Mouse (Mus musculus) liver, adult 2 months (tissue): ENCODE results near the gene Zswim2. TPM values are rescaled to one million over a fixed set of nuclear protein-coding genes. Genes with fewer than 3 reads are reported as not detected.
"Not testable (repeated sequence)": the region's sequence is repeated elsewhere in the genome, so short reads cannot be mapped to it uniquely, and the experiment has no call there.

Experiments used
- DNase-seq: peaks from one replicate; pipeline ENCODE4 v3.0.0-alpha.2; 2011; ENCODE audit warnings: low read depth, low spot score; ENCODE audit errors: extremely low read depth
- H3K27ac ChIP-seq: fragments of 200-500 bp; replicated peaks from 2 replicates; pipeline ENCODE4 v1.5.1; 2012; ENCODE audit warnings: low read depth, mild to moderate bottlenecking, control low read depth, inconsistent platforms, low read length; ENCODE audit not compliant: insufficient read depth
- H3K27me3 ChIP-seq: fragments of 200-500 bp; 2 replicates; pipeline ENCODE4 v1.6.1; 2012; ENCODE audit warnings: mild to moderate bottlenecking, moderate library complexity, low read length, inconsistent platforms; ENCODE audit not compliant: control insufficient read depth, insufficient read depth
- H3K36me3 ChIP-seq: fragments of 200-500 bp; 2 replicates; pipeline ENCODE4 v1.6.1; 2012; ENCODE audit warnings: low read length, inconsistent platforms; ENCODE audit not compliant: control insufficient read depth, insufficient read depth
- H3K4me1 ChIP-seq: fragments of 200-500 bp; 2 replicates; pipeline ENCODE4 v1.6.1; 2011; ENCODE audit warnings: low read length; ENCODE audit not compliant: control insufficient read depth, insufficient read depth
- H3K4me3 ChIP-seq: fragments of 200-500 bp; 2 replicates; pipeline ENCODE4 v1.5.1; 2011; ENCODE audit warnings: low read depth, mild to moderate bottlenecking, control low read depth, low read length, moderate library complexity; ENCODE audit not compliant: insufficient read depth
- H3K79me2 ChIP-seq: fragments of 200-500 bp; 2 replicates; pipeline ENCODE4 v1.6.1; 2012; ENCODE audit warnings: inconsistent platforms, mild to moderate bottlenecking, low read length, moderate library complexity; ENCODE audit not compliant: control insufficient read depth, insufficient read depth
- H3K9ac ChIP-seq: fragments of 200-500 bp; 2 replicates; pipeline ENCODE4 v1.6.1; 2012; ENCODE audit warnings: low read depth, mild to moderate bottlenecking, control low read depth, inconsistent platforms, low read length
- CTCF ChIP-seq: fragments of 200-500 bp; IDR thresholded peaks from 2 replicates; pipeline ENCODE4 v1.5.1; 2011; ENCODE audit warnings: low read depth, low read length, control low read depth
- POLR2A ChIP-seq: fragments of 200-500 bp; IDR thresholded peaks from 2 replicates; pipeline ENCODE4 v1.6.1; 2011; ENCODE audit warnings: low read length, control low read depth; ENCODE audit not compliant: insufficient read depth; ENCODE audit errors: extremely low read depth
- WGBS: fragments of 180-500 bp; shearing (Covaris S2); methylation state at CpG from one replicate; pipeline ENCODE4 v1.1.7; 2018; 5-methylcytosine and 5-hydroxymethylcytosine counted together
- polyA plus RNA-seq: library from polyadenylated mRNA; depleted of rRNA; stranded (reverse); fragments of >200 nt; gene quantifications from 2 replicates; pipeline ENCODE4 v1.2.3, GENCODE M21; 2012; rRNA removed
- total RNA-seq: library from RNA; depleted of rRNA; stranded (reverse); fragments of >200 nt; gene quantifications from 2 replicates; pipeline ENCODE4 v1.2.3, GENCODE M21; 2014; rRNA removed

The Zswim2 gene
- total RNA-seq (not detected in 2 replicates), polyA plus RNA-seq (not detected in 2 replicates)

GRCm38 (mm10) chr2:83940931-83941361 is at the start of gene Zswim2:
Zswim2 (minus strand) TSS chr2:83941228.
- Histone ChIP-seq H3K9ac (no peak within 1 kb of the TSS), H3K27me3 (no peaks in the 10 kb centered on the region), H3K36me3 (no peaks in the 10 kb centered on the region), H3K4me3 (no peak within 1 kb of the TSS), H3K79me2 (no peaks in the 10 kb centered on the region), H3K27ac (no peak within 1 kb of the TSS), H3K4me1 (no peaks in the 10 kb centered on the region)
- 4% methylated on average over 20 of the region's 20 CpGs for WGBS
- TF ChIP-seq CTCF = no peak
- TF ChIP-seq POLR2A = no peak
- DNase-seq = peak; percentile 52

- WGBS = no CpG with 5 or more reads among the region's 6 CpGs
- not testable (repeated sequence) for H3K9ac ChIP-seq, H3K27ac ChIP-seq, DNase-seq, H3K4me1 ChIP-seq, H3K36me3 ChIP-seq, H3K79me2 ChIP-seq, H3K27me3 ChIP-seq, H3K4me3 ChIP-seq
Measured at GRCm38 (mm10) chr2:83990253-83990652, 49.2 kb upstream of the Zswim2 start, which contains the start of gene Gm13691. Gm13691 (plus strand) TSS chr2:83990553.

- DNase-seq, H3K36me3 ChIP-seq, H3K27me3 ChIP-seq, H3K4me3 ChIP-seq, H3K4me1 ChIP-seq, H3K79me2 ChIP-seq, H3K9ac ChIP-seq, H3K27ac ChIP-seq: not testable (repeated sequence)
- WGBS = no CpG with 5 or more reads among the region's 6 CpGs
Measured at GRCm38 (mm10) chr2:83984443-83984842, 43.4 kb upstream of the Zswim2 start, which contains the start of gene Gm13697. Gm13697 (plus strand) TSS chr2:83984743.

- H3K9ac ChIP-seq, H3K36me3 ChIP-seq, H3K4me3 ChIP-seq, H3K79me2 ChIP-seq, DNase-seq, H3K27me3 ChIP-seq, H3K27ac ChIP-seq, H3K4me1 ChIP-seq: not testable (repeated sequence)
- WGBS = no CpG with 5 or more reads among the region's 6 CpGs
Measured at GRCm38 (mm10) chr2:83978633-83979032, 37.6 kb upstream of the Zswim2 start, which contains the start of gene Gm13694. Gm13694 (plus strand) TSS chr2:83978933.

- not testable (repeated sequence) for H3K9ac ChIP-seq, H3K79me2 ChIP-seq, H3K27ac ChIP-seq, DNase-seq, H3K36me3 ChIP-seq, H3K4me1 ChIP-seq, H3K4me3 ChIP-seq, H3K27me3 ChIP-seq
- WGBS = no CpG with 5 or more reads among the region's 6 CpGs
Measured at GRCm38 (mm10) chr2:83972823-83973222, 31.8 kb upstream of the Zswim2 start, which contains the start of gene Gm13696. Gm13696 (plus strand) TSS chr2:83973123.

GRCm38 (mm10) chr2:83967013-83967412 is 26.0 kb upstream of the Zswim2 start, which contains the start of gene Gm13695:
Gm13695 (plus strand) TSS chr2:83967313.
- not testable (repeated sequence) for H3K36me3 ChIP-seq, H3K9ac ChIP-seq, H3K79me2 ChIP-seq, H3K4me3 ChIP-seq, H3K4me1 ChIP-seq, DNase-seq, H3K27me3 ChIP-seq, H3K27ac ChIP-seq
- no CpG with 5 or more reads among the region's 6 CpGs for WGBS

- not testable (repeated sequence) for H3K36me3 ChIP-seq, H3K27ac ChIP-seq, H3K4me1 ChIP-seq, H3K4me3 ChIP-seq, H3K9ac ChIP-seq, H3K79me2 ChIP-seq, H3K27me3 ChIP-seq, DNase-seq
- no CpG with 5 or more reads among the region's 6 CpGs for WGBS
Measured at GRCm38 (mm10) chr2:83961203-83961602, 20.2 kb upstream of the Zswim2 start, which contains the start of gene Gm13693. Gm13693 (plus strand) TSS chr2:83961503.

GRCm38 (mm10) chr2:83955393-83955792 is 14.4 kb upstream of the Zswim2 start, which contains the start of gene Gm13698:
Gm13698 (plus strand) TSS chr2:83955693.
- not testable (repeated sequence) for H3K9ac ChIP-seq, H3K4me3 ChIP-seq, H3K27ac ChIP-seq, H3K36me3 ChIP-seq, H3K79me2 ChIP-seq, DNase-seq, H3K27me3 ChIP-seq, H3K4me1 ChIP-seq
- WGBS = no CpG with 5 or more reads among the region's 6 CpGs
